ENCODE assay signal across 11 mouse cellular contexts in the genomic region with DNA sequence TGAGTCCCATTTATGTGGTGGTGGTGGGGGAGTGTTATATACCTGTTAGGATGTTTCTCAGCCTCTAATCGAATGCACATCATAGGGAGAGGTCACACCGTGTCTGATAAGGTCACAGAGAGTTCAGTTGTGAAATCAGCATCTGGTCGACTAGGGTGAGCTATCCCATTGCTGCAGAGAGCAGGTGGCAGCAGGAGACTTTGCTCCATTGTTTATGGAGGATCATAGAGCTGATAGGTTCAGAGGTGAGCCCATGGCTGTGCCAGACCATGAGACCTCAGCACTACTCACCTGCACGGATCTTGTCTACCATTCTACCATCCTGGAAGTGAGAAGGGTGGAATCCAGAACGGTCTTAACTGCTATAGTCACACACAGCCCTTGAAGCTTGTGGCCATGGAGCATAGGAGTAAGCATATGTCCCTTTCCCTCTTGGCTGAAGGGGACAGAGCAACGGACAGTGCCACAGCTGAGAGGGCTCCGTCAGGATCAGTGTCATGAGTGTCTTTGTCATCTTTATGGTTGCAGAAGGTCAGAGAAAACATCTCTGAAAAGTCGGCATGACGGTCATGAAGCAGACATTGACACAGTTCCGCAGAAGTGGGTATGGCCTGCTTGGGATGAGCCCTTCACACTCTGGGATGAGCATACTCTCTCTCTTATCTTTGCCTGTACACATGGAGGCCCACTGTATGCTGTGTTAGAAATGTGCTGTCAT. TPM values are rescaled to one million over a fixed set of nuclear protein-coding genes. Genes with fewer than 3 reads are reported as not detected.
DNase-seq lines count a peak whose midpoint lies in the region; ATAC-seq and TF ChIP-seq lines count a peak whose summit lies in the region.
"Had no signal": no experiment of that assay in that cellular context is flagged by ENCODE, and none has a peak within 500 bp of the region (broad histone marks: within the 10 kb centered on the region; RNA-seq: fewer than 3 reads in every experiment).

No protein-coding gene starts in this region.

- H3K27me3 ChIP-seq in embryonic facial prominence, embryonic 11.5 days (ENCODE audit: control insufficient read depth, insufficient read depth, low read length), result no peaks in the 10 kb centered on the region
- H3K27me3 ChIP-seq in embryonic facial prominence, embryonic 10.5 days (replicated peaks; ENCODE audit: low read depth, poor library complexity, severe bottlenecking), result no peaks in the 10 kb centered on the region
- no peaks in the 10 kb centered on the region for H3K27me3 ChIP-seq in liver, adult 2 months (ENCODE audit: control insufficient read depth, insufficient read depth, low read length)
- no peaks in the 10 kb centered on the region for H3K27me3 ChIP-seq in hindbrain, embryonic 12.5 days

- TF ChIP-seq POLR2A in liver, adult 2 months (IDR thresholded peaks at IDR 0.05; ENCODE audit: extremely low read depth, insufficient read depth, low read length), result no peak

- no peak for DNase-seq in embryonic facial prominence, embryonic 11.5 days (ENCODE audit: low spot score)
- no peak for DNase-seq in embryonic facial prominence, embryonic 10.5 days (ENCODE audit: low spot score)
- peak; percentile 98 for DNase-seq in liver, adult 2 months (ENCODE audit: extremely low read depth, low read depth, low spot score)
- DNase-seq in liver, result no peak
- no peak for DNase-seq in thymus, postnatal 4 days
- DNase-seq in right cerebral cortex, postnatal 4 days, result no peak

- H3K9ac ChIP-seq in embryonic facial prominence, embryonic 11.5 days (replicated peaks; ENCODE audit: low read length), result no peak overlapping the region
- H3K9ac ChIP-seq in liver, adult 2 months (ENCODE audit: low read depth, low read length), result no peak overlapping the region
- H3K9ac ChIP-seq in hindbrain, embryonic 12.5 days, result no peak overlapping the region

- H3K4me2 ChIP-seq in embryonic facial prominence, embryonic 11.5 days (ENCODE audit: low read depth, low read length), result no peak overlapping the region
- no peak overlapping the region for H3K4me2 ChIP-seq in hindbrain, embryonic 12.5 days (replicated peaks)

- H3K27ac ChIP-seq in embryonic facial prominence, embryonic 11.5 days (replicated peaks; ENCODE audit: low read depth, low read length), result no peak overlapping the region
- H3K27ac ChIP-seq in embryonic facial prominence, embryonic 10.5 days (replicated peaks), result no peak overlapping the region
- peak overlapping the region; percentile 34 for H3K27ac ChIP-seq in liver, adult 2 months (replicated peaks; ENCODE audit: insufficient read depth, low read depth, low read length)
- no peak overlapping the region for H3K27ac ChIP-seq in hindbrain, embryonic 12.5 days

- no peaks in the 10 kb centered on the region for H3K79me2 ChIP-seq in liver, adult 2 months (ENCODE audit: control insufficient read depth, insufficient read depth, low read length)

- H3K36me3 ChIP-seq in embryonic facial prominence, embryonic 11.5 days (replicated peaks; ENCODE audit: control insufficient read depth, insufficient read depth, low read depth, low read length), result no peaks in the 10 kb centered on the region
- no peaks in the 10 kb centered on the region for H3K36me3 ChIP-seq in embryonic facial prominence, embryonic 10.5 days (replicated peaks)
- H3K36me3 ChIP-seq in liver, adult 2 months (ENCODE audit: control insufficient read depth, insufficient read depth, low read length), result no peaks in the 10 kb centered on the region
- no peaks in the 10 kb centered on the region for H3K36me3 ChIP-seq in hindbrain, embryonic 12.5 days

- peak; percentile 32 for ATAC-seq in embryonic facial prominence, embryonic 11.5 days (replicated peaks; ENCODE audit: insufficient number of reproducible peaks, low FRiP score, low TSS enrichment, low read depth)
- peak; percentile 36 for ATAC-seq in hindbrain, embryonic 12.5 days (ENCODE audit: low FRiP score)
- ATAC-seq in megakaryocyte, adult 5-6 weeks (ENCODE audit: poor library complexity, severe bottlenecking), result peak; percentile 6; the same call in 1 of the 2 replicates

- TF ChIP-seq CTCF in liver, adult 2 months (IDR thresholded peaks at IDR 0.05; ENCODE audit: low read depth, low read length), result no peak

- H3K9me3 ChIP-seq in embryonic facial prominence, embryonic 11.5 days (replicated peaks; ENCODE audit: control insufficient read depth, low read length), result peaks cover 49% of the 10 kb centered on the region
- H3K9me3 ChIP-seq in embryonic facial prominence, embryonic 10.5 days, result peaks cover 86% of the 10 kb centered on the region
- peaks cover 68% of the 10 kb centered on the region for H3K9me3 ChIP-seq in hindbrain, embryonic 12.5 days (replicated peaks)

- WGBS in embryonic facial prominence, embryonic 11.5 days, result 60% methylated on average over 10 of the region's 10 CpGs
- 63% methylated on average over 10 of the region's 10 CpGs for WGBS in embryonic facial prominence, embryonic 10.5 days
- WGBS in liver, adult 2 months, result 51% methylated on average over 10 of the region's 10 CpGs
- 60% methylated on average over 10 of the region's 10 CpGs for WGBS in hindbrain, embryonic 12.5 days

- H3K4me1 ChIP-seq in embryonic facial prominence, embryonic 11.5 days (ENCODE audit: control insufficient read depth, insufficient read depth, low read length), result no peaks in the 10 kb centered on the region
- no peaks in the 10 kb centered on the region for H3K4me1 ChIP-seq in embryonic facial prominence, embryonic 10.5 days
- peaks cover 39% of the 10 kb centered on the region for H3K4me1 ChIP-seq in liver, adult 2 months (ENCODE audit: control insufficient read depth, insufficient read depth, low read length)
- no peaks in the 10 kb centered on the region for H3K4me1 ChIP-seq in hindbrain, embryonic 12.5 days

- no peak overlapping the region for H3K4me3 ChIP-seq in embryonic facial prominence, embryonic 11.5 days (ENCODE audit: low read depth, low read length)
- no peak overlapping the region for H3K4me3 ChIP-seq in embryonic facial prominence, embryonic 10.5 days
- no peak overlapping the region for H3K4me3 ChIP-seq in liver, adult 2 months (ENCODE audit: insufficient read depth, low read depth, low read length)
- no peak overlapping the region for H3K4me3 ChIP-seq in hindbrain, embryonic 12.5 days

RNA-seq across cellular contexts. Expression of gene Trpm8, which starts 6.9 kb away (rescaled TPM):
- not detected in 2 replicates for polyA plus RNA-seq in embryonic facial prominence, embryonic 11.5 days (2014; fragmentation: Nextera tagmentation; extraction: Ambion mirVana)
- not detected in 2 replicates for polyA plus RNA-seq in embryonic facial prominence, embryonic 10.5 days (2016; fragmentation: Nextera tagmentation; extraction: Ambion mirVana)
- under 0.01 TPM in 2 replicates for total RNA-seq in liver, adult 2 months (2014; rRNA removed)
- polyA plus RNA-seq in liver, adult 2 months (2012; rRNA removed), result 0.01 and 0.02 TPM in 2 replicates
- not detected in 2 replicates for polyA plus RNA-seq in hindbrain, embryonic 12.5 days (2016; fragmentation: Nextera tagmentation; extraction: Ambion mirVana)
- total RNA-seq in megakaryocyte, adult 5-6 weeks (2015), result not detected in 2 replicates
- total RNA-seq in megakaryocyte, adult 5-6 weeks (2017), result not detected in 2 replicates
- total RNA-seq: neutrophil, adult 5-6 weeks had no signal
- polyA plus RNA-seq: gonadal fat pad, adult 2 months had no signal

RNA-seq across cellular contexts. Expression of gene Hjurp, which starts 7.0 kb away (rescaled TPM):
- 139 and 152 TPM in 2 replicates for polyA plus RNA-seq in embryonic facial prominence, embryonic 11.5 days (2014; fragmentation: Nextera tagmentation; extraction: Ambion mirVana)
- polyA plus RNA-seq in embryonic facial prominence, embryonic 10.5 days (2016; fragmentation: Nextera tagmentation; extraction: Ambion mirVana), result 219 and 220 TPM in 2 replicates
- 78.7 and 90.1 TPM in 2 replicates for total RNA-seq in liver, adult 2 months (2014; rRNA removed)
- polyA plus RNA-seq in liver, adult 2 months (2012; rRNA removed), result 31.4 and 32.8 TPM in 2 replicates
- 167 and 169 TPM in 2 replicates for polyA plus RNA-seq in hindbrain, embryonic 12.5 days (2016; fragmentation: Nextera tagmentation; extraction: Ambion mirVana)
- 99.8 and 112 TPM in 2 replicates for total RNA-seq in megakaryocyte, adult 5-6 weeks (2015)
- total RNA-seq in megakaryocyte, adult 5-6 weeks (2017), result 174 and 189 TPM in 2 replicates

RNA-seq across cellular contexts. Expression of gene Mroh2a, which starts 57.6 kb away (rescaled TPM):
- polyA plus RNA-seq in embryonic facial prominence, embryonic 11.5 days (2014; fragmentation: Nextera tagmentation; extraction: Ambion mirVana), result 1.00 and 1.7 TPM in 2 replicates
- polyA plus RNA-seq in embryonic facial prominence, embryonic 10.5 days (2016; fragmentation: Nextera tagmentation; extraction: Ambion mirVana), result 1.0 and 1.1 TPM in 2 replicates
- total RNA-seq in liver, adult 2 months (2014; rRNA removed), result 0.27 and 1.0 TPM in 2 replicates
- polyA plus RNA-seq in liver, adult 2 months (2012; rRNA removed), result 0.77 and 0.82 TPM in 2 replicates
- 1.0 and 1.3 TPM in 2 replicates for polyA plus RNA-seq in hindbrain, embryonic 12.5 days (2016; fragmentation: Nextera tagmentation; extraction: Ambion mirVana)
- total RNA-seq in megakaryocyte, adult 5-6 weeks (2015), result 0.47 and 1.2 TPM in 2 replicates
- total RNA-seq in megakaryocyte, adult 5-6 weeks (2017), result 0.28 and 0.37 TPM in 2 replicates
- polyA plus RNA-seq: cortical plate, adult 2 months had no signal
